Mouse (Mus musculus) MEL (cell line): ENCODE data around the gene Acox3. TPM values are rescaled to one million over a fixed set of nuclear protein-coding genes. Genes with fewer than 3 reads are reported as not detected.
A peak's percentile ranks its signal among the peaks of the same experiment; 100 is the strongest.

ENCODE experiments used
- DNase-seq: peaks from one replicate; pipeline ENCODE4 v3.0.0; 2011; ENCODE audit warnings: low read depth, low spot score
- H3K27ac ChIP-seq: 2 replicates; pipeline ENCODE4 v1.5.1; 2012; ENCODE audit warnings: low read depth, mild to moderate bottlenecking, control low read depth, low read length, moderate library complexity; ENCODE audit not compliant: control insufficient read depth
- H3K27me3 ChIP-seq, 2 experiments: fragments of 150-350 bp in 1 of 2; sonication (generic) in 1 of 2; 2 replicates each; pipeline ENCODE4 v1.6.1; 2012; ENCODE audit warnings: low read length in 2 of 2, mild to moderate bottlenecking in 2 of 2, improper control_type of control experiment in 1 of 2, moderate library complexity in 1 of 2; ENCODE audit not compliant: insufficient read depth in 2 of 2, control insufficient read depth in 1 of 2
- H3K36me3 ChIP-seq, 2 experiments: 2 replicates each; pipeline ENCODE4 v1.6.1; 2012 to 2014; ENCODE audit warnings: low read length in 2 of 2, improper control_type of control experiment in 1 of 2, inconsistent platforms in 1 of 2, mild to moderate bottlenecking in 1 of 2; ENCODE audit not compliant: insufficient read depth in 2 of 2, control insufficient read depth in 1 of 2
- H3K4me1 ChIP-seq, 2 experiments: fragments of 150-350 bp in 1 of 2; sonication (generic) in 1 of 2; 2 replicates each; pipeline ENCODE4 v1.6.1; 2012; ENCODE audit warnings: low read length in 2 of 2, improper control_type of control experiment in 1 of 2, mild to moderate bottlenecking in 1 of 2; ENCODE audit not compliant: insufficient read depth in 2 of 2, control insufficient read depth in 1 of 2
- H3K4me3 ChIP-seq, 2 experiments: fragments of 150-350 bp in 1 of 2; sonication (generic) in 1 of 2; 2 replicates each; pipeline ENCODE4 v1.5.1; 2012; ENCODE audit warnings: low read depth in 2 of 2, low read length in 2 of 2, mild to moderate bottlenecking in 2 of 2, moderate library complexity in 2 of 2, control low read depth in 1 of 2, improper control_type of control experiment in 1 of 2; ENCODE audit not compliant: control insufficient read depth in 1 of 2, insufficient read depth in 1 of 2
- H3K79me2 ChIP-seq: 2 replicates; pipeline ENCODE4 v1.6.1; 2012; ENCODE audit warnings: mild to moderate bottlenecking, low read length, moderate library complexity; ENCODE audit not compliant: control insufficient read depth, poor library complexity, insufficient read depth
- H3K9ac ChIP-seq: 2 replicates; pipeline ENCODE4 v1.6.1; 2012; ENCODE audit warnings: low read depth, mild to moderate bottlenecking, control low read depth, low read length, moderate library complexity; ENCODE audit not compliant: control insufficient read depth, poor library complexity, severe bottlenecking
- H3K9me3 ChIP-seq: fragments of 150-350 bp; sonication (generic); replicated peaks from 2 replicates; pipeline ENCODE4 v1.6.1; 2012; ENCODE audit warnings: mild to moderate bottlenecking, low read length, improper control_type of control experiment, moderate library complexity; ENCODE audit not compliant: insufficient read depth
- BHLHE40 ChIP-seq: IDR thresholded peaks from 2 replicates; pipeline ENCODE4 v1.6.1; 2012; ENCODE audit warnings: low read depth, mild to moderate bottlenecking, inconsistent platforms, low read length, improper control_type of control experiment, borderline replicate concordance
- CTCF ChIP-seq, 3 experiments: IDR thresholded peaks in 2 of 3; conservative IDR thresholded peaks in 1 of 3; 2 replicates each; pipeline ENCODE4 v1.5.1; 2011 to 2012; ENCODE audit warnings: low read length in 3 of 3, low read depth in 2 of 3, mild to moderate bottlenecking in 2 of 3, improper control_type of control experiment in 1 of 3, inconsistent platforms in 1 of 3, mixed read lengths in 1 of 3, moderate library complexity in 1 of 3; ENCODE audit not compliant: control insufficient read depth in 1 of 3, insufficient read depth in 1 of 3, poor library complexity in 1 of 3, severe bottlenecking in 1 of 3
- E2F4 ChIP-seq: IDR thresholded peaks from 2 replicates; pipeline ENCODE4 v1.6.1; 2011; ENCODE audit warnings: low read depth, low read length, improper control_type of control experiment, borderline replicate concordance
- ELF1 ChIP-seq: IDR thresholded peaks from 2 replicates; pipeline ENCODE4 v1.6.1; 2014; ENCODE audit warnings: low read depth, mild to moderate bottlenecking, inconsistent platforms, low read length, improper control_type of control experiment, moderate library complexity
- EP300 ChIP-seq, 2 experiments: IDR thresholded peaks; 2 replicates each; pipeline ENCODE4 v1.6.1; 2011; ENCODE audit warnings: improper control_type of control experiment in 2 of 2, low read length in 2 of 2, low read depth in 1 of 2, mild to moderate bottlenecking in 1 of 2
- ETS1 ChIP-seq: IDR thresholded peaks from 2 replicates; pipeline ENCODE4 v1.6.1; 2012; ENCODE audit warnings: low read depth, mild to moderate bottlenecking, inconsistent platforms, low read length, improper control_type of control experiment, moderate library complexity
- JUND ChIP-seq: IDR thresholded peaks from 2 replicates; pipeline ENCODE4 v1.6.1; 2011; ENCODE audit warnings: low read depth, mild to moderate bottlenecking, improper control_type of control experiment, low read length
- MEF2A ChIP-seq: IDR thresholded peaks from 2 replicates; pipeline ENCODE4 v1.6.1; 2014; ENCODE audit warnings: low read depth, mild to moderate bottlenecking, inconsistent platforms, low read length, improper control_type of control experiment; ENCODE audit not compliant: poor library complexity, insufficient replicate concordance, severe bottlenecking; ENCODE audit errors: extremely low read depth
- MYC ChIP-seq: IDR thresholded peaks from 2 replicates; pipeline ENCODE4 v1.6.1; 2011; ENCODE audit warnings: low read depth, mild to moderate bottlenecking, low read length, improper control_type of control experiment, moderate library complexity
- SIN3A ChIP-seq: IDR thresholded peaks from 2 replicates; pipeline ENCODE4 v1.6.1; 2012; ENCODE audit warnings: low read length, improper control_type of control experiment, inconsistent platforms
- SMC3 ChIP-seq: IDR thresholded peaks from 2 replicates; pipeline ENCODE4 v1.6.1; 2011; ENCODE audit warnings: low read depth, low read length, improper control_type of control experiment
- USF1 ChIP-seq: IDR thresholded peaks from 2 replicates; pipeline ENCODE4 v1.6.1; 2014; ENCODE audit warnings: low read depth, mild to moderate bottlenecking, inconsistent platforms, low read length, improper control_type of control experiment, moderate library complexity
- ZC3H11A ChIP-seq: IDR thresholded peaks from 2 replicates; pipeline ENCODE4 v1.6.1; 2012; ENCODE audit warnings: low read depth, mild to moderate bottlenecking, inconsistent platforms, low read length, improper control_type of control experiment
- ZKSCAN1 ChIP-seq: IDR thresholded peaks from 2 replicates; pipeline ENCODE4 v1.6.1; 2012; ENCODE audit warnings: low read depth, mild to moderate bottlenecking, inconsistent platforms, low read length, improper control_type of control experiment, moderate library complexity
- polyA plus RNA-seq, 2 experiments: library from polyadenylated mRNA; stranded (reverse) in 1 of 2; unstranded in 1 of 2; fragments of >175 nt in 1 of 2; fragments of >200 nt in 1 of 2; gene quantifications; 2 replicates each; pipeline versions ENCODE4 v1.2.1 to v1.2.4; 2012; ENCODE audit warnings: low replicate concordance in 2 of 2, low read depth in 1 of 2; ENCODE audit not compliant: insufficient read length in 2 of 2, insufficient read depth in 1 of 2, missing spikeins in 1 of 2
- total RNA-seq: library from RNA; depleted of rRNA; stranded (reverse); fragments of 300-350 nt; gene quantifications from 2 replicates; pipeline ENCODE4 v1.2.3, GENCODE M21; 2012

Gene Acox3
- total and polyA plus RNA-seq, 3 experiments, result 6.5 to 11.4 TPM; not detected in 1

DNA sequence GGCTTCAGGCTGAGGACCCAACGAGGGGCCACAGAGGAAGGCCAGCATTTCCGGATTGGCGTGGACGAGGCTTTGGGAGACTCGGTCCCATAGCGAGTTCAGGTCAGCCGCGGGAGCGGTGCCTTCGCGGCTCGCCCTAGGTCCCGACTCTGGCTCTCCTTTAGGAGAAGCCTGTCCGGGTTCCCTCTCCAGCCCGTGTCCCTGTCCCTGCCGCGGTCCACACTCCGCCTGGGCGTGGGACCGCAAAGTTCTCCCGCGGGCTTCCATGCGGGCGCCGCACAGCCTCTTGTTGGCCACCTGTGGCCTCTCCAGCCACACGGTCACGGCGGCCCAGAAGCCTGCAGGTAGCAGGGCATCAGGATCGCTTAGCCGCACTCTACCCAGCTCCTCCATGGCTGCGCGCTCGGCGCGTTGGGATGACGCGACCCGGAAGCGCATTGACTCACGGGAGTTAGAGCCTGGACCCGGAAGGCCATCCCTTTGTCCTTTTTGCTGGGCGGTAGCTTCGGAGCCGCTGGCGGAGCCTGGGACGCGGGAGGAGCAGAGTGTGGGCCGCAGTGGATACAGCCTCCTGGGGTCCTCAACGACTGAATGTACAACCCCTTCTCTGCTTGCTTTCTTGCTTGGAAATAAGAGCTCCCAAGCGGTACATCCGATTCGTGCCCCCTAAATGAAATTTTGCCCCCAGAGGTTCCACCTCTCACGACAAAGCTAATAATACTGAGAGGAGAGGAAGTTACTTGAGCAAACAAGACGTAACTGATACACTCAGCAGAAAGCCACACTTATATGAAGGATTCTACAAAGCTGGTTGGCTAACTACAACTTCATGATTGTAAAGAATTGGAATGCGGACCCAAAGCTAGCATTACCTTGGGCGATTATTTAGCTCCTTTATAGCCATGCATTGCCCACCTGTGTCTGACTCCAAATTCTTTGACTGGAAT lies 7.9 kb upstream of the Acox3 start, which contains the start of gene Trmt44 (continued):
- TF ChIP-seq CTCF (IDR thresholded peaks at IDR 0.05 in 2 of 3, conservative IDR thresholded peaks at IDR 0.05 in 1 of 3; ENCODE audit: control insufficient read depth in 1 of 3, insufficient read depth in 1 of 3, low read depth in 2 of 3, low read length in 3 of 3, poor library complexity in 1 of 3, severe bottlenecking in 1 of 3) (no peak), ZC3H11A (no peak), BHLHE40 (no peak), ETS1 (peak; percentile 65)
- TF ChIP-seq, all 39 proteins: peak for 20

DNA sequence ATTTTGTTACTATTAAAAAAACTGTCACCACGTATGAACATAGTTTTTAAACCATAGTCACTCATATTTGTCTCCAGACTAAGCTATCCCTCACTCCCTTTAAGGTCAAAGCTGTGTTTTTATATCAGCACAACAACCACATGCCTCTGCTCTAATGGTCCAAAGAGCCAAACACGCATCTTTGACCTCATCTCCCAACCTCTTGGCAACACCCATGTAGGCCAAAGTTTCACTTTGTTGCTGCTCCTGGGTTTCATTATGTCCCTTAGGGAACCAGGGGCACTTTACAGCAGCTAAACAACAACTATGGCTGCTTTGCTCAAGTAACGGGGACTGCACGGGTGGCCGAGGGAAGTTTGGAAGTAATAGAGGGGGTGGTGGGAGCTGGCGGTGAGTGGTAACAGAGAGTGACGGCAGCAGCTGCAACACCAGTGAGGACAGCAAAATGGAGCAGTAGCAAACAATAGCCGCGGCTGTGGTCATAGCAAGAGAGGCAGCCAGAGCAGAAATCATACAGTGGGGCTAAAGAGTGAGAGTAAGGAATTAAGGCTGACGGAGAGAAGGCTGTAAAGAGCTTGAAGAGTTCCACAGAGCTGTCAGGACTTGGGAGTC lies 6.3 kb upstream of the Acox3 start:
- TF ChIP-seq MYC (no peak), ZKSCAN1 (no peak), SMC3 (no peak), ELF1 (no peak), MEF2A (no peak), USF1 (no peak), JUND (no peak)
- H3K27me3 ChIP-seq, result no peaks in the 10 kb centered on the region
- H3K36me3 ChIP-seq, result peaks cover 7 to 15% of the 10 kb centered on the region in 2 experiments; a peak in 3 of 4 replicates
- H3K9ac ChIP-seq, result no peak overlapping the region
- no peaks in the 10 kb centered on the region for H3K9me3 ChIP-seq
- no peak overlapping the region for H3K27ac ChIP-seq
- DNase-seq, result no peak
- H3K4me3 ChIP-seq, result no peak overlapping the region
- peaks cover 6 to 38% of the 10 kb centered on the region in 2 experiments; a peak in 3 of 4 replicates for H3K4me1 ChIP-seq
- H3K79me2 ChIP-seq, result peaks cover 14% of the 10 kb centered on the region

DNA sequence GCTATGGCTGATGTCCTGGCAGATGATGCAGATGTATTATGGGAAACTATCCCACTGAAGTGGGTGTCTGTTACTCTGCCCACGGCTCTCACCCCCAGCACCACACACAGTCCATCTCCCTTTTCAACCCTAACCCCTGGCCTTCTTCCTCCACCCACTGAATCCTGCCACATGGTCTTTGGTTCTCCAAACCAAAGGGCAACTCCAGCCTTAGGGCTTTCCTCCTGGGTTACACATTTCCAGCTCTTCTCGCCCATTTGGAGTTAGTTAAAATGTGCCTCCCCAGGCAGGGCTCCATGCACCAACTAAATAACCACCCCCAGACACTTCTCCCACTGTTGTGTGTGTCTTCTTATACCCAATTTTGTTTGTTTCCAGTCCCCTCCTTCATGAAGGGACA lies 4.4 kb upstream of the Acox3 start:
- Histone ChIP-seq H3K4me1 (peaks cover 6 to 42% of the 10 kb centered on the region in 2 experiments; a peak in 3 of 4 replicates), H3K9me3 (no peaks in the 10 kb centered on the region), H3K4me3 (peak overlapping the region; percentile 4 to 13; a peak in 2 of 4 replicates), H3K36me3 (peaks cover 0 to 18% of the 10 kb centered on the region in 2 experiments; a peak in 2 of 4 replicates), H3K27me3 (no peaks in the 10 kb centered on the region), H3K9ac (peak overlapping the region; percentile 30), H3K79me2 (peaks cover 12% of the 10 kb centered on the region), H3K27ac (peak overlapping the region; percentile 36)
- TF ChIP-seq E2F4 (0 out of 2 replicates have a peak, but pooled peaks have one; percentile 4), EP300 (IDR thresholded peaks at IDR 0.05; ENCODE audit: low read depth in 1 of 2, low read length in 2 of 2) (no peak), MYC (0 out of 2 replicates have a peak, but pooled peaks have one; percentile 2), SIN3A (0 out of 2 replicates have a peak, but pooled peaks have one; percentile 2)
- DNase-seq, result no peak
